Mouse (Mus musculus) intestine, postnatal 0 days (tissue): ENCODE data around the gene Erlin1. TPM values are rescaled to one million over a fixed set of nuclear protein-coding genes. Genes with fewer than 3 reads are reported as not detected.

Experiments
- ATAC-seq: fragments of 200-750 bp; cut with Nextera tagmentation; 2 replicates; pipeline ENCODE4 v1.8.0; 2017; ENCODE audit warnings: mild to moderate bottlenecking, moderate TSS enrichment, moderate library complexity
- H3K27ac ChIP-seq: fragments of 300-500 bp; sonication (generic); 2 replicates; pipeline ENCODE4 v1.5.1; 2014; ENCODE audit warnings: mild to moderate bottlenecking, low read depth, low read length, moderate library complexity
- H3K27me3 ChIP-seq: fragments of 300-500 bp; sonication (generic); replicated peaks from 2 replicates; pipeline ENCODE4 v1.6.1; 2014; ENCODE audit warnings: low read length, mixed read lengths; ENCODE audit not compliant: control insufficient read depth, insufficient read depth
- H3K36me3 ChIP-seq: fragments of 300-500 bp; sonication (generic); 2 replicates; pipeline ENCODE4 v1.6.1; 2014; ENCODE audit warnings: mild to moderate bottlenecking, moderate library complexity; ENCODE audit not compliant: control insufficient read depth, insufficient read depth
- H3K4me1 ChIP-seq: fragments of 300-500 bp; sonication (generic); replicated peaks from 2 replicates; pipeline ENCODE4 v1.6.1; 2014; ENCODE audit warnings: antibody characterized with exemption, low read length, mixed read lengths; ENCODE audit not compliant: control insufficient read depth, insufficient read depth
- H3K4me2 ChIP-seq: fragments of 300-500 bp; sonication (generic); replicated peaks from 2 replicates; pipeline ENCODE4 v1.6.1; 2014; ENCODE audit warnings: low read depth, mild to moderate bottlenecking, moderate library complexity
- H3K4me3 ChIP-seq: fragments of 300-500 bp; sonication (generic); 2 replicates; pipeline ENCODE4 v1.5.1; 2014; ENCODE audit warnings: low read depth, low read length
- H3K9ac ChIP-seq: fragments of 300-500 bp; sonication (generic); 2 replicates; pipeline ENCODE4 v1.6.1; 2014; ENCODE audit warnings: mild to moderate bottlenecking, low read depth, low read length
- H3K9me3 ChIP-seq: fragments of 300-500 bp; sonication (generic); 2 replicates; pipeline ENCODE4 v1.6.1; 2016; ENCODE audit warnings: mixed run types; ENCODE audit not compliant: control insufficient read depth
- CTCF ChIP-seq: sonication (generic); IDR thresholded peaks from 2 replicates; pipeline ENCODE4 v1.5.1; 2016; ENCODE audit warnings: low read depth, mild to moderate bottlenecking, control low read depth, antibody characterized with exemption, moderate library complexity
- WGBS: fragments of 180-500 bp; shearing (Covaris S2); extraction: QIAGEN DNeasy Blood & Tissue Kit; methylation state at CpG from one replicate; pipeline ENCODE4 v1.1.7; 2014; 5-methylcytosine and 5-hydroxymethylcytosine counted together
- polyA plus RNA-seq: library from polyadenylated mRNA; unstranded; fragments of >200 nt; fragmentation: Nextera tagmentation; extraction: Ambion mirVana; gene quantifications from 2 replicates; pipeline ENCODE4 v1.2.1, GENCODE M21; 2015

Erlin1 gene
- polyA plus RNA-seq, 1 experiment from 2014 or later: 21.0 TPM

DNA sequence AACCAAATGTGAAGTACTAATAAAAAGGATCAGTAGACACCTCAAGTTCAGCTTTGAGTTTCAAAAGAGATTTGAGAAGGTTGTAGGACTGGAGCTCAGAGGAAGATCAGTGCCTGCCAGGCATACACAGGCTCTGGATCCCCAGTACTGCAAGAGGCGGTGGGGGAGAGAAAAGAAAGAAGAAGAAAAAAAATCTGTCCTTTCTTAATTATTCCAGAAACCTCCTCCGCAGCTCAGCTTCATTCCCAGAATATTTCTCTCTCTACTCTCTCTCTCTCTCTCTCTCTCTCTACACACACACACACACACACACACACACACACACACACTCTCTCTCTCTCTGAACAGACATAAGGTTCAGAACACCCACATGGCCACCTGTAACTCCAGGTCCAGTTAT, 10.4 kb upstream of the Erlin1 start:
- Histone ChIP-seq H3K27me3 (no peaks in the 10 kb centered on the region), H3K4me1 (no peaks in the 10 kb centered on the region), H3K4me3 (no peak overlapping the region), H3K36me3 (peaks cover 60% of the 10 kb centered on the region), H3K4me2 (no peak overlapping the region), H3K9ac (no peak overlapping the region), H3K27ac (no peak overlapping the region), H3K9me3 (no peaks in the 10 kb centered on the region)
- TF ChIP-seq CTCF: no peak
- ATAC-seq: no peak
- 89% methylated on average over 2 of the region's 2 CpGs for WGBS

DNA sequence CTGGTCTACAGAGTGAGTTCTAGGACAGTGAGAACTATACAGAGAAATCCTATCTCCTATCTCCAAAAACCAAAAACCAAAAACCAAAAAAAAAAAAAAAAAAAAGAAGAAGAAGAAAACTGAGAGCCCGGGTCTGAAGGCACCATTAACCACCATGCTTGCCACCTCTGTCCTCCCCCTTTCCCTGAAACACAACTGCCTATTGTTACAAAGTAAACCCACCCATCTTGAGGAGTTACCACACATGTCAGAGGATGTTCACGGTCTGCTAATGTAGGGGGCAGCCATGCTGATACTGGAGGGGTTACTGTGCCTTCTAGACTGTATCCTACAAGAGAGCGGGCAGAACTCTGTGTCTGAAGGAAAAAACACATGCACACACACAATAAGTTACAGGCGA, 7.4 kb upstream of the Erlin1 start:
- Histone ChIP-seq H3K27ac (no peak overlapping the region), H3K9ac (no peak overlapping the region), H3K27me3 (no peaks in the 10 kb centered on the region), H3K9me3 (no peaks in the 10 kb centered on the region), H3K36me3 (peaks cover 53% of the 10 kb centered on the region), H3K4me3 (no peak overlapping the region), H3K4me1 (no peaks in the 10 kb centered on the region), H3K4me2 (no peak overlapping the region)
- 88% methylated on average over 4 of the region's 4 CpGs for WGBS
- no peak for TF ChIP-seq CTCF
- no peak for ATAC-seq

DNA sequence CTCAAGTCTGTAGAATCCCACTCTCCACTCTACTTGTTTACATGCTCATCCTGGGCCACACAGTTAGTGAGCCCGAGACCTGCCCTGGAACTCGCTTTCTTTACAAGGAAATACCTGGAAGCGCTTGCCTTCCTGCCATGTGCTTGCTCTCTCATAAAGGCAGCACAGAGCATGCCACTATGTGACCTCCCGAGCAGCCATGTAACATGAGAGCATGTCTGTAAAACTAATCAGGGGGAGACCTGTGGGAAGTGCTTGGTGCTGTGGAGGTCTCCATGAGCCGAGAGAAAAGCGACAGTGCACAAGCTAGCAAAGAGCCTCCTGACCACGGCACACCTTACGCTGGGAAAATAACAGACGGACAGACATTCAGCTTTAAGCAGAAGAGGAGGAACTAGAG, 6.9 kb upstream of the Erlin1 start:
- H3K9me3 ChIP-seq: no peaks in the 10 kb centered on the region
- no peak overlapping the region for H3K4me2 ChIP-seq
- H3K27me3 ChIP-seq: no peaks in the 10 kb centered on the region
- H3K36me3 ChIP-seq: peaks cover 52% of the 10 kb centered on the region
- H3K27ac ChIP-seq: no peak overlapping the region
- TF ChIP-seq CTCF: no peak
- WGBS: 85% methylated on average over 9 of the region's 9 CpGs
- no peak overlapping the region for H3K9ac ChIP-seq
- no peaks in the 10 kb centered on the region for H3K4me1 ChIP-seq
- no peak overlapping the region for H3K4me3 ChIP-seq
- ATAC-seq: no peak

DNA sequence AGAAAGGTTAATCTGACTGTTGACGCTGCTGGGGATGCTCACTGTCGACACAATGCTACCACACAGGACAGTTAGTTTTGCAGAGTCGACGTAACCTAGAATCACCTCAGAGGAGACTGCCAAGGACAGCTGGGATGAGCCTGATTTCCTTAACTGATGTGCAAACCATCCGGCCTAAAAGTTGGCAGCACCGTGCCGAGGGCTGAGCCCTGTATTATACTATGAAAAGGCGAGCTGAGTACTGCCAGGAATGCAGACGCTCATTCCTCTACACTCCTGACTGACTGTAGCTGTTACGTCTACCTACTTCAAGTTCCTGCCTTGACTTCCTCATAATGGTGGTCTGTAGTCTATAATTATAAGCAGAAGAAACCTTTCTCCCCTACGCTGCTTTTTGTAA, 5.4 kb upstream of the Erlin1 start:
- no peaks in the 10 kb centered on the region for H3K4me1 ChIP-seq
- H3K9me3 ChIP-seq: no peaks in the 10 kb centered on the region
- H3K27me3 ChIP-seq: no peaks in the 10 kb centered on the region
- H3K27ac ChIP-seq: no peak overlapping the region
- peaks cover 46% of the 10 kb centered on the region for H3K36me3 ChIP-seq
- H3K4me3 ChIP-seq: no peak overlapping the region
- TF ChIP-seq CTCF: no peak
- ATAC-seq: no peak
- WGBS: 88% methylated on average over 11 of the region's 11 CpGs
- no peak overlapping the region for H3K9ac ChIP-seq
- no peak overlapping the region for H3K4me2 ChIP-seq

DNA sequence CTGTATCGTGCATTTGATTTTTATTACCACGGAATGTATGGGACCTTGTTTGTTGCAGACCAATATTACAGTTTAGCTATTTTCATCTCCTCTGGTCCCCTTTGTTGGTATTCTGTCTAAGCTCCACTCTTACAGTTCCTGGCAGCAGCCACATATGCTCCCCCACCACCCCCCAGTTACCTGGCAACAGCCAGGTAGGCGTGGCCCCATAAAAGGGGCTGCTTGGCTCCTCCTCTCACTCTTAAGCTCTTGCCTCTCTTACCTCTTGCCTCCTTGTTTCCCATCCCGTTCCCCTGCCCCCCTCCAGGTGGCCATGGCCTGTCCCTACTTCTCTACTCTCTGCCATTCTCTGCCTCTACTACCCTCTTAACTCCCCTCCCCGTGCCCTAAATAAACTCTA, 1.6 kb upstream of the Erlin1 start:
- 0 out of 2 replicates have a peak, but pooled peaks cover 4% of the 10 kb centered on the region for H3K4me1 ChIP-seq
- H3K9ac ChIP-seq: no peak overlapping the region
- H3K4me3 ChIP-seq: no peak overlapping the region
- no peak overlapping the region for H3K4me2 ChIP-seq
- no peaks in the 10 kb centered on the region for H3K9me3 ChIP-seq
- H3K36me3 ChIP-seq: peaks cover 22% of the 10 kb centered on the region; the same call in 1 of the 2 replicates
- 54% methylated on average over 5 of the region's 5 CpGs for WGBS
- no peak for ATAC-seq
- no peak overlapping the region for H3K27ac ChIP-seq
- TF ChIP-seq CTCF: no peak
- H3K27me3 ChIP-seq: no peaks in the 10 kb centered on the region

DNA sequence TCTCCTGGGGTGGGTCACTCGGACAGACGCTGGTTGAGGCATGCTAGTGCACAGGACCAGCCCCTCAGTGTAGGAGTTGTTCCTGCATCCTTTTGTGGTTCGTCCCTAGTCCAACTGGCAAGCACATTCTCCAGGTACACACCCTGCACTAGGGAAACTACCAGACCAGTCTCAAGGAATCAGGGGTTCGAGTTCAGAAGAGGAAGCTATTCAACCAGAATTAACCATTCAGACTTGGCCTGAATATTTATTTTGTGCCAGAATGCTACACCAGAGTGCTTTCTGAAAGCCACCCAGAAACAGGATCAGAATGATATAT, 288 bp upstream of the Erlin1 start:
- H3K9me3 ChIP-seq: no peaks in the 10 kb centered on the region
- 0 out of 2 replicates have a peak, but pooled peaks cover 4% of the 10 kb centered on the region for H3K4me1 ChIP-seq
- 7% methylated on average over 4 of the region's 4 CpGs for WGBS
- H3K9ac ChIP-seq: peak overlapping the region; percentile 60
- ATAC-seq: no peak
- no peak for TF ChIP-seq CTCF
- H3K36me3 ChIP-seq: peaks cover 10% of the 10 kb centered on the region; the same call in 1 of the 2 replicates
- peak overlapping the region; percentile 68 for H3K4me3 ChIP-seq
- no peaks in the 10 kb centered on the region for H3K27me3 ChIP-seq
- peak overlapping the region; percentile 88 for H3K4me2 ChIP-seq
- H3K27ac ChIP-seq: peak overlapping the region; percentile 77; the same call in 1 of the 2 replicates

DNA sequence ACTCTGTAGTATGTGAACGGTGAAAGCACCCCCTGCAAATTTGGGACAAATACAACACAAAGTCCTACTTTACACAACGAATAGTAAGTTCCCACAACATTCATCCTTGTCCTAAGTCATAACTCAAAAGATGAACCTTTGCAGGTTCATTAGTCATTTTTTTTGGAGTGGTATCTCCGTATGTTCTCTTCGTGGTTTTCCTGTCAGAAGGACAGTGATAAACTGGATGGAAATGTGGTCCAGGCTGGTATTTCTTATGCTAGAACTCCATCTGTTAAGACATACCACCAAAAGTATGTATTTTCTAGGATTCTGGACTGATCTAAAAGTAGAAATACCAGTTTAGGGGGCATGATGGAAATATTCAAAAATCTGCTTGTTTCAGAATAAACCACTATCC, 1.4 kb downstream of the Erlin1 start:
- Histone ChIP-seq H3K27ac (no peak overlapping the region), H3K4me2 (peak overlapping the region; percentile 88), H3K36me3 (peaks cover 8% of the 10 kb centered on the region; the same call in 1 of the 2 replicates), H3K27me3 (no peaks in the 10 kb centered on the region), H3K4me1 (0 out of 2 replicates have a peak, but pooled peaks cover 4% of the 10 kb centered on the region), H3K4me3 (peak overlapping the region; percentile 68; the same call in 1 of the 2 replicates), H3K9ac (no peak overlapping the region), H3K9me3 (no peaks in the 10 kb centered on the region)
- ATAC-seq: no peak
- WGBS: 81% methylated on average over 4 of the region's 4 CpGs
- TF ChIP-seq CTCF: no peak
